Mouse (Mus musculus): ENCODE measurements around the gene Ccdc188. TPM values are rescaled to one million over a fixed set of nuclear protein-coding genes. Genes with fewer than 3 reads are reported as not detected.
A peak's percentile ranks its signal among the peaks of the same experiment; 100 is the strongest.

The Ccdc188 gene
- polyA plus RNA-seq, 1 experiment from 2014 or later = not detected

- in situ Hi-C loops (cut with MboI; ENCODE audit: low pct_unique_long_range_greater_than_20kb) = no loop called here
- ATAC-seq = no peak
- CTCF ChIA-PET = no interaction called here
- TF ChIP-seq CTCF (IDR thresholded peaks at IDR 0.05) = no peak
- DNase-seq (ENCODE audit: low read depth, low spot score) = no peak
- H3K27me3 ChIP-seq = no peaks in the 10 kb centered on the region
- POLR2A ChIA-PET = interaction anchor here (0.7 kb wide), 1 partner anchor 132 kb away, joined by 3 read pairs; no protein-coding TSS in a partner anchor
These were observed 31.8 kb downstream of the Ccdc188 start for GRCm38 (mm10) chr16:18249364-18249967.

GRCm38 (mm10) chr16:18250231-18250630 lies 32.6 kb downstream of the Ccdc188 start:
- H3K27me3 ChIP-seq = no peaks in the 10 kb centered on the region
- DNase-seq (ENCODE audit: low read depth, low spot score) (no peak), ATAC-seq (no peak)
- in situ Hi-C loops (cut with MboI; ENCODE audit: low pct_unique_long_range_greater_than_20kb) = no loop called here
- ChIA-PET POLR2A (no interaction called here), CTCF (no interaction called here)
- TF ChIP-seq CTCF (IDR thresholded peaks at IDR 0.05) = no peak

- ChIA-PET CTCF (no interaction called here), POLR2A (no interaction called here)
- H3K27me3 ChIP-seq = no peaks in the 10 kb centered on the region
- TF ChIP-seq CTCF (IDR thresholded peaks at IDR 0.05) = no peak
- in situ Hi-C loops (cut with MboI; ENCODE audit: low pct_unique_long_range_greater_than_20kb) = no loop called here
- no peak for ATAC-seq
- DNase-seq (ENCODE audit: low read depth, low spot score) = no peak
These were observed 33.4 kb downstream of the Ccdc188 start for GRCm38 (mm10) chr16:18250828-18251790.

- CTCF ChIA-PET = interaction anchor here (0.8 kb wide), 1 partner anchor 15 kb away, joined by 3 read pairs; no protein-coding TSS in a partner anchor
- no peak for ATAC-seq
- DNase-seq (ENCODE audit: low read depth, low spot score) = no peak
- H3K27me3 ChIP-seq = no peaks in the 10 kb centered on the region
- TF ChIP-seq CTCF (IDR thresholded peaks at IDR 0.05) = no peak
- POLR2A ChIA-PET = no interaction called here
- in situ Hi-C loops (cut with MboI; ENCODE audit: low pct_unique_long_range_greater_than_20kb) = no loop called here
These were observed 35.1 kb downstream of the Ccdc188 start for GRCm38 (mm10) chr16:18252736-18253135.

- no peak for DNase-seq (ENCODE audit: low read depth, low spot score)
- H3K27me3 ChIP-seq = no peaks in the 10 kb centered on the region
- TF ChIP-seq CTCF (IDR thresholded peaks at IDR 0.05) = no peak
- POLR2A ChIA-PET = interaction anchor here (1.1 kb wide), 1 partner anchor 8 kb away, joined by 4 read pairs; no protein-coding TSS in a partner anchor
- CTCF ChIA-PET = no interaction called here
- ATAC-seq = no peak
- in situ Hi-C loops (cut with MboI; ENCODE audit: low pct_unique_long_range_greater_than_20kb) = no loop called here
These were observed 36.2 kb downstream of the Ccdc188 start for GRCm38 (mm10) chr16:18253866-18254265.

- ChIA-PET CTCF (interaction anchor here (1.0 kb wide), 1 partner anchor 11 kb away, joined by 3 read pairs; no protein-coding TSS in a partner anchor), POLR2A (interaction anchor here (0.7 kb wide), 1 partner anchor 184 kb away, joined by 3 read pairs; no protein-coding TSS in a partner anchor)
- no peak for DNase-seq (ENCODE audit: low read depth, low spot score)
- ATAC-seq = no peak
- in situ Hi-C loops (cut with MboI; ENCODE audit: low pct_unique_long_range_greater_than_20kb) = no loop called here
- no peaks in the 10 kb centered on the region for H3K27me3 ChIP-seq
- no peak for TF ChIP-seq CTCF (IDR thresholded peaks at IDR 0.05)
These were observed 40.5 kb downstream of the Ccdc188 start, which contains the start of gene Gm49776 for GRCm38 (mm10) chr16:18258221-18258620. Gene Gm49776, minus strand, starts transcription at chr16:18258321.

GRCm38 (mm10) chr16:18265024-18265423 lies 47.3 kb downstream of the Ccdc188 start:
- no peak for DNase-seq (ENCODE audit: low read depth, low spot score)
- CTCF ChIA-PET = no interaction called here
- no peak for ATAC-seq
- no peaks in the 10 kb centered on the region for H3K27me3 ChIP-seq
- no peak for TF ChIP-seq CTCF (IDR thresholded peaks at IDR 0.05)
- POLR2A ChIA-PET = no interaction called here
- in situ Hi-C loops (cut with MboI; ENCODE audit: low pct_unique_long_range_greater_than_20kb) = no loop called here

- ATAC-seq (no peak), DNase-seq (ENCODE audit: low read depth, low spot score) (no peak)
- ChIA-PET CTCF (interaction anchor here (0.7 to 1.4 kb wide), 3 partner anchors 15 to 51 kb away, joined by 3 to 7 read pairs (median 3); no protein-coding TSS in a partner anchor), POLR2A (no interaction called here)
- H3K27me3 ChIP-seq = no peaks in the 10 kb centered on the region
- in situ Hi-C loops (cut with MboI; ENCODE audit: low pct_unique_long_range_greater_than_20kb) = no loop called here
- TF ChIP-seq CTCF (IDR thresholded peaks at IDR 0.05) = peak; percentile 46
These were observed 50.5 kb downstream of the Ccdc188 start for GRCm38 (mm10) chr16:18268182-18268581.

Other genes starting within 250 kb of the Ccdc188 start
- gene Vpreb2, start 237.5 kb upstream of the Ccdc188 start, polyA plus RNA-seq (2021) = 0.31 TPM
- 59.5 TPM for gene Dgcr6, start 165.0 kb upstream of the Ccdc188 start, polyA plus RNA-seq (2021)
- 1.3 TPM for gene Prodh, start 127.7 kb upstream of the Ccdc188 start, polyA plus RNA-seq (2021)
- 0.90 TPM for gene Rtn4r, start 90.2 kb upstream of the Ccdc188 start, polyA plus RNA-seq (2021)
- 34.4 TPM for gene Zdhhc8, start 17.3 kb downstream of the Ccdc188 start, polyA plus RNA-seq (2021)
- gene Trmt2a, start 30.8 kb downstream of the Ccdc188 start, polyA plus RNA-seq (2021) = 66.4 TPM
- gene Ranbp1, start 30.9 kb downstream of the Ccdc188 start, polyA plus RNA-seq (2021) = 216 TPM
- 7.6 TPM for gene Gm49776, start 40.4 kb downstream of the Ccdc188 start, polyA plus RNA-seq (2021)
- gene Dgcr8, start 71.4 kb downstream of the Ccdc188 start, polyA plus RNA-seq (2021) = 24.2 TPM
- 23.7 TPM for gene Tango2, start 130.2 kb downstream of the Ccdc188 start, polyA plus RNA-seq (2021)
- 25.6 TPM for gene Arvcf, start 130.3 kb downstream of the Ccdc188 start, polyA plus RNA-seq (2021)
- gene Txnrd2, start 208.5 kb downstream of the Ccdc188 start, polyA plus RNA-seq (2021) = 25.2 TPM
- 229 TPM for gene Comt, start 209.0 kb downstream of the Ccdc188 start, polyA plus RNA-seq (2021)

Measured in Patski (cell line).